Comparison of ENCODE assay signal across 8 mouse cellular contexts in genomic region chrX:135569467-135569866, GRCm38 (mm10). TPM values are rescaled to one million over a fixed set of nuclear protein-coding genes. Genes with fewer than 3 reads are reported as not detected.
DNase-seq lines count a peak whose midpoint lies in the region; ATAC-seq lines count a peak whose summit lies in the region.
"Not testable (repeated sequence)": the region's sequence is repeated elsewhere in the genome, so short reads cannot be mapped to it uniquely, and the experiment has no call there.

No protein-coding gene starts in this region.

- H3K4me1 ChIP-seq in heart, embryonic 16.5 days (ENCODE audit: control insufficient read depth, insufficient read depth, low read length); kidney, embryonic 15.5 days; limb, embryonic 13.5 days; midbrain, embryonic 16.5 days (ENCODE audit: control insufficient read depth, insufficient read depth, low read length): not testable (repeated sequence)

- H3K9ac ChIP-seq in heart, embryonic 16.5 days (ENCODE audit: low read length); kidney, embryonic 15.5 days; limb, embryonic 13.5 days; midbrain, embryonic 16.5 days (ENCODE audit: low read depth, low read length): not testable (repeated sequence)

- H3K27me3 ChIP-seq in heart, embryonic 16.5 days (ENCODE audit: control insufficient read depth, insufficient read depth, low read length); kidney, embryonic 15.5 days; limb, embryonic 13.5 days; midbrain, embryonic 16.5 days (ENCODE audit: control insufficient read depth, insufficient read depth, low read depth, low read length); splenic B cell, adult 2 months (ENCODE audit: control insufficient read depth, insufficient read depth, low read length, poor library complexity, severe bottlenecking): not testable (repeated sequence)

- H3K4me2 ChIP-seq in heart, embryonic 16.5 days (ENCODE audit: low read depth, low read length); kidney, embryonic 15.5 days; limb, embryonic 13.5 days (replicated peaks); midbrain, embryonic 16.5 days (ENCODE audit: low read length): not testable (repeated sequence)

- not testable (repeated sequence) for H3K9me3 ChIP-seq in heart, embryonic 16.5 days (replicated peaks; ENCODE audit: control insufficient read depth, low read length); kidney, embryonic 15.5 days (replicated peaks); limb, embryonic 13.5 days; midbrain, embryonic 16.5 days (replicated peaks; ENCODE audit: control insufficient read depth, low read length, poor library complexity, severe bottlenecking)

- not testable (repeated sequence) for H3K36me3 ChIP-seq in heart, embryonic 16.5 days (ENCODE audit: control insufficient read depth, insufficient read depth); kidney, embryonic 15.5 days; limb, embryonic 13.5 days; midbrain, embryonic 16.5 days (ENCODE audit: control insufficient read depth, insufficient read depth, low read length); splenic B cell, adult 2 months (ENCODE audit: control insufficient read depth, insufficient read depth, low read length, poor library complexity, severe bottlenecking)

- not testable (repeated sequence) for H3K27ac ChIP-seq in heart, embryonic 16.5 days (ENCODE audit: low read length); kidney, embryonic 15.5 days; limb, embryonic 13.5 days; midbrain, embryonic 16.5 days (ENCODE audit: low read length)

- ATAC-seq in CD4-positive, CD25-positive, alpha-beta regulatory T cell, adult 4 months, result peak; percentile 86
- ATAC-seq in erythroblast, adult 5-6 weeks (replicated peaks; ENCODE audit: low FRiP score, poor library complexity, severe bottlenecking), result peak; percentile 75
- ATAC-seq in heart, embryonic 16.5 days (replicated peaks; ENCODE audit: extremely low read depth, insufficient read depth, low FRiP score), result peak; percentile 60; the same call in 1 of the 2 replicates
- peak; percentile 77; the same call in 1 of the 2 replicates for ATAC-seq in kidney, embryonic 15.5 days (replicated peaks; ENCODE audit: low FRiP score)
- ATAC-seq in limb, embryonic 13.5 days (ENCODE audit: low FRiP score, low read depth), result peak; percentile 67; the same call in 1 of the 2 replicates
- peak; percentile 82 for ATAC-seq in midbrain, embryonic 16.5 days

- 14% methylated on average over 1 of the region's 2 CpGs for WGBS in heart, embryonic 16.5 days
- 0% methylated on average over 1 of the region's 2 CpGs for WGBS in kidney, embryonic 15.5 days
- 20% methylated on average over 1 of the region's 2 CpGs for WGBS in limb, embryonic 13.5 days
- WGBS in midbrain, embryonic 16.5 days, result 25% methylated on average over 1 of the region's 2 CpGs

- DNase-seq in c-Kit-positive CD71-positive TER-119-negative erythroid progenitor cells, embryonic 14.5 days (ENCODE audit: low read depth), result peak; percentile 14
- peak; percentile 60 for DNase-seq in splenic B cell, adult 2 months (ENCODE audit: low read depth, low spot score)

- H3K4me3 ChIP-seq in heart, embryonic 16.5 days (ENCODE audit: low read length); kidney, embryonic 15.5 days (replicated peaks); limb, embryonic 13.5 days; midbrain, embryonic 16.5 days (ENCODE audit: low read depth, low read length): not testable (repeated sequence)

RNA-seq across cellular contexts. Expression of gene Nxf7, which starts 29.1 kb away (rescaled TPM):
- polyA plus RNA-seq in CD4-positive, CD25-positive, alpha-beta regulatory T cell, adult 4 months (2017; shearing (Covaris generic)), result not detected
- not detected in 2 replicates for total RNA-seq in erythroblast, adult 5-6 weeks (2015; ENCODE audit: low replicate concordance)
- not detected in 2 replicates for total RNA-seq in erythroblast, adult 5-6 weeks (2017; ENCODE audit: low replicate concordance)
- 0.11 TPM in 2 replicates for polyA plus RNA-seq in heart, embryonic 16.5 days (2015; fragmentation: Nextera tagmentation; extraction: Ambion mirVana)
- polyA plus RNA-seq in kidney, embryonic 15.5 days (2015; fragmentation: Nextera tagmentation; extraction: Ambion mirVana), result not detected in 2 replicates
- not detected in 2 replicates for polyA plus RNA-seq in limb, embryonic 13.5 days (2015; fragmentation: Nextera tagmentation; extraction: Ambion mirVana)
- polyA plus RNA-seq in midbrain, embryonic 16.5 days (2015; fragmentation: Nextera tagmentation; extraction: Ambion mirVana), result not detected in 2 replicates

RNA-seq across cellular contexts. Expression of gene Prame, which starts 58.0 kb away (rescaled TPM):
- polyA plus RNA-seq in CD4-positive, CD25-positive, alpha-beta regulatory T cell, adult 4 months (2017; shearing (Covaris generic)), result not detected
- not detected in 2 replicates for total RNA-seq in erythroblast, adult 5-6 weeks (2015; ENCODE audit: low replicate concordance)
- total RNA-seq in erythroblast, adult 5-6 weeks (2017; ENCODE audit: low replicate concordance), result not detected in 2 replicates
- not detected in 2 replicates for polyA plus RNA-seq in heart, embryonic 16.5 days (2015; fragmentation: Nextera tagmentation; extraction: Ambion mirVana)
- polyA plus RNA-seq in kidney, embryonic 15.5 days (2015; fragmentation: Nextera tagmentation; extraction: Ambion mirVana), result not detected in 2 replicates
- polyA plus RNA-seq in limb, embryonic 13.5 days (2015; fragmentation: Nextera tagmentation; extraction: Ambion mirVana), result 0.11 and 0.22 TPM in 2 replicates
- polyA plus RNA-seq in midbrain, embryonic 16.5 days (2015; fragmentation: Nextera tagmentation; extraction: Ambion mirVana), result not detected in 2 replicates
